Mouse (Mus musculus): ENCODE data around the gene Rela.

- TF ChIP-seq CTCF (IDR thresholded peaks at IDR 0.05; ENCODE audit: borderline replicate concordance, insufficient read depth, low read length): no peak
- no peak for TF ChIP-seq POLR2A (IDR thresholded peaks at IDR 0.05; ENCODE audit: low read depth, low read length)
Measured at GRCm38 (mm10) chr19:5629907-5630306, 7.4 kb upstream of the Rela start.

All from embryonic fibroblast, embryonic 13.5 days (primary cell).